Mouse (Mus musculus) stomach, postnatal 0 days (tissue): ENCODE data around the gene Clec11a.

ENCODE experiments used
- CTCF ChIP-seq: IDR thresholded peaks from 2 replicates; pipeline ENCODE4 v1.5.1; 2016; ENCODE audit warnings: antibody characterized with exemption, low read depth, mild to moderate bottlenecking, moderate library complexity
- EP300 ChIP-seq: optimal IDR thresholded peaks from 2 replicates; pipeline ENCODE3; 2016; ENCODE audit warnings: antibody characterized with exemption

DNA sequence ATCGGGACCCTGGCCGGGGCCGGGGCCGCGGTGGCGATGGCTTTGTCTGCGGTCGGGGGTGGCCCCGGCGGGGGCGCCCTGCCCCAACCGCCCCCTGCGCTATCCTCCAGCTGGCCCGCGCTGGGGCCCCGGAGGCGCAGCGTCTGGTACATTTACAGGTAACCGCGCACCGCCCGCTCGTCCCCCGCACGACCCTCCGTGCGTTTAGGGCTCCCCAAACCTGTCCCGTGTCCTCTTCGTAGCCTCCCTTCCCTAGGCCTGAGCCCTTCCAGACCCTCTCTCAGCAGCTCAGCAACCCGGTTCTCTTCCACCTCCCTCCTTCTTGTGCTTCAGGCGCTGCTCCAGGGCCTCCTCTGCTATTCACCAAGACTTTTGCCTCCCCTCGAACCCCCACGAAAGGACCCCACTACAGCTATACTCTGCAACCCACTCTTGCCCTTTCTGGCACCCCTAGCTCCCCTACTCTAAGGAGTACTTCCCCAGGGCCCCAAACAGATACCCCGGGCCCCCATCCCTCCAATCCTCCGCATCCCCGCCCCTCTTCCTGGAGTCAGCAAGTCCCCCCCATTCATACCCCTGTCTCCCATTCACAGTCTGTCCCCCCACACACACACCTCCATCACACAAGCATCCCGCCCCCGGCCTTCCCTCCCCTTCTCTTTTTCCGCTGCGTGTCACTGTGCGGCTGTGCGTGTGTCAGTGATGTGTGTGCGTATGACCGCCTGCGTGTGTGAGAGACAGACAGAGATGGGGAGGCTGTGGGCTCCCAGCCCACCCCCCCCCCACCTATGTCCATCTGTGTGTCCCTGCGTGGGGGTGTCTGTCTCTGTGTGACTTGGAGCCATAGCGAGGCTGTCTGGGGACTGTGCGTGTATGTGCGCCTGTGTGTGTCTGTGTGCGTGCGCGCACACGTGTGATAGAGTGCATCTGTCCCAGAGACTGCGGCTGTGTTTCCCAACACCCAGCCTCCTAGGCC, 29.6 kb upstream of the Clec11a start:
- TF ChIP-seq EP300, result no peak
- TF ChIP-seq CTCF, result no peak
